Mouse (Mus musculus) myocyte (in vitro differentiated cells): ENCODE data around the gene Ssxb5. TPM values are rescaled to one million over a fixed set of nuclear protein-coding genes. Genes with fewer than 3 reads are reported as not detected.
"Not testable (repeated sequence)": the region's sequence is repeated elsewhere in the genome, so short reads cannot be mapped to it uniquely, and the experiment has no call there.

Source experiments
- H3K27me3 ChIP-seq: one replicate; pipeline ENCODE4 v1.6.1; 2011; ENCODE audit not compliant: control insufficient read depth, insufficient read depth, insufficient read length
- H3K36me3 ChIP-seq: one replicate; pipeline ENCODE4 v1.6.1; 2011; ENCODE audit not compliant: control insufficient read depth, insufficient read depth
- H3K4me2 ChIP-seq: one replicate; pipeline ENCODE4 v1.6.1; 2011; ENCODE audit warnings: low read depth, control low read depth
- H3K4me3 ChIP-seq: one replicate; pipeline ENCODE4 v1.5.1; 2011; ENCODE audit warnings: mild to moderate bottlenecking, control low read depth, moderate library complexity
- H3K79me2 ChIP-seq: one replicate; pipeline ENCODE4 v1.6.1; 2011; ENCODE audit not compliant: control insufficient read depth, insufficient read depth
- H3ac ChIP-seq: one replicate; pipeline ENCODE4 v1.6.1; 2011; ENCODE audit not compliant: control insufficient read depth, insufficient read length
- CEBPB ChIP-seq: IDR thresholded peaks from 2 replicates; pipeline ENCODE4 v1.6.1; 2011; ENCODE audit warnings: mild to moderate bottlenecking, moderate library complexity; ENCODE audit not compliant: poor library complexity, insufficient read depth, severe bottlenecking
- E2F4 ChIP-seq: IDR thresholded peaks from one replicate; pipeline ENCODE4 v1.6.1; 2011; ENCODE audit warnings: mild to moderate bottlenecking, control low read depth, moderate library complexity; ENCODE audit not compliant: insufficient read depth
- MAX ChIP-seq: IDR thresholded peaks from one replicate; pipeline ENCODE4 v1.6.1; 2011; ENCODE audit warnings: low read depth, mild to moderate bottlenecking, control low read depth
- MYOD1 ChIP-seq, 3 experiments: IDR thresholded peaks; one replicate each; pipeline ENCODE4 v1.6.1; 2011; ENCODE audit warnings: control low read depth in 2 of 3, low read depth in 2 of 3, mild to moderate bottlenecking in 2 of 3, moderate library complexity in 1 of 3; ENCODE audit not compliant: insufficient read length in 2 of 3, control insufficient read depth in 1 of 3
- MYOG ChIP-seq, 3 experiments: IDR thresholded peaks; one replicate each; pipeline ENCODE4 v1.6.1; 2011; ENCODE audit warnings: control low read depth in 2 of 3, low read depth in 2 of 3, mild to moderate bottlenecking in 2 of 3; ENCODE audit not compliant: insufficient read length in 2 of 3, control insufficient read depth in 1 of 3, insufficient read depth in 1 of 3
- POLR2A ChIP-seq: IDR thresholded peaks from one replicate; pipeline ENCODE4 v1.6.1; 2011; ENCODE audit warnings: low read depth, mild to moderate bottlenecking, control low read depth, moderate library complexity; ENCODE audit not compliant: insufficient read length
- POLR2AphosphoS2 ChIP-seq: IDR thresholded peaks from one replicate; pipeline ENCODE4 v1.6.1; 2011; ENCODE audit warnings: low read depth, control low read depth; ENCODE audit not compliant: insufficient read length
- REST ChIP-seq: IDR thresholded peaks from one replicate; pipeline ENCODE4 v1.6.1; 2011; ENCODE audit warnings: mild to moderate bottlenecking, control low read depth, moderate library complexity; ENCODE audit not compliant: insufficient read depth, insufficient read length
- SRF ChIP-seq: IDR thresholded peaks from one replicate; pipeline ENCODE4 v1.6.1; 2011; ENCODE audit warnings: low read depth; ENCODE audit not compliant: control insufficient read depth, insufficient read length
- TCF12 ChIP-seq: IDR thresholded peaks from one replicate; pipeline ENCODE4 v1.6.1; 2011; ENCODE audit warnings: mild to moderate bottlenecking, control low read depth; ENCODE audit not compliant: poor library complexity, insufficient read depth, severe bottlenecking
- TCF3 ChIP-seq: IDR thresholded peaks from one replicate; pipeline ENCODE4 v1.6.1; 2011; ENCODE audit warnings: low read depth, control low read depth; ENCODE audit not compliant: insufficient read length
- USF1 ChIP-seq: IDR thresholded peaks from one replicate; pipeline ENCODE4 v1.6.1; 2011; ENCODE audit warnings: low read depth, mild to moderate bottlenecking, control low read depth, moderate library complexity
- polyA plus RNA-seq: library from polyadenylated mRNA; unstranded; fragments of >200 nt; fragmentation: generic; extraction: Trizol; gene quantifications from one replicate; pipeline ENCODE4 v1.2.1, GENCODE M21; 2012; ENCODE audit warnings: missing spikeins

The Ssxb5 gene
- not detected for polyA plus RNA-seq

GRCm38 (mm10) chrX:8803391-8803790 is at the start of gene Ssxb5:
TSS of gene Ssxb5 (plus strand) at chrX:8803691.
- H3ac ChIP-seq, H3K4me3 ChIP-seq, H3K27me3 ChIP-seq: not testable (repeated sequence)

DNA sequence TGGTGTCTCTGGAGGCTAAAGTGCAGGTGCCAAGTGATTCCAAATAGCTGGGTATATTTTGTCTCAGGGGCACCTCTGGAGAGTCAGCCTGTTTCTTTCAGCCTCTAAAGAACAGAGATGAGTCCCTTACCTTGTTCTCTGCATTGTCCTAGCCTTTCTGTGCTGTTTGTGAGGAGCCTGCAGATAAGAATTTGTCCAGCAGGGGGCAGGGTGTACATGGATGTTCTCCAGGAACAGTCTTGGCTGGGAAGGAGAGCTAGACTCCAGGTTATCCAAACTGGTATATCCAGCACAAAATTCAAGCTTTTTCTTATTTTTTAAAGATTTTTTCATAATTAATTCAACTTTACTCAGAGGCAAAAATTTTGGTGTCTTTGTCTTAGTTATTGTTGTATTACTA is 28.6 kb downstream of the Ssxb5 start:
- H3K4me2 ChIP-seq = no peak overlapping the region
- H3K4me3 ChIP-seq = no peak overlapping the region
- no peaks in the 10 kb centered on the region for H3K79me2 ChIP-seq
- H3K27me3 ChIP-seq = no peaks in the 10 kb centered on the region
- H3ac ChIP-seq = no peak overlapping the region
- TF ChIP-seq SRF = no peak
- no peak for TF ChIP-seq CEBPB
- no peak for TF ChIP-seq TCF3
- no peak for TF ChIP-seq POLR2AphosphoS2
- TF ChIP-seq TCF12 = no peak
- no peak for TF ChIP-seq REST
- TF ChIP-seq MYOG (IDR thresholded peaks at IDR 0.05; ENCODE audit: control insufficient read depth in 1 of 3, insufficient read depth in 1 of 3, insufficient read length in 2 of 3, low read depth in 2 of 3) = no peak
- TF ChIP-seq POLR2A = no peak
- TF ChIP-seq USF1 = no peak
- TF ChIP-seq MAX = no peak
- TF ChIP-seq MYOD1 (IDR thresholded peaks at IDR 0.05; ENCODE audit: control insufficient read depth in 1 of 3, insufficient read length in 2 of 3, low read depth in 2 of 3) = no peak
- no peak for TF ChIP-seq E2F4
- no peaks in the 10 kb centered on the region for H3K36me3 ChIP-seq

More at GRCm38 (mm10) chrX:8803391-8803790, at the start of gene Ssxb5:
- not testable (repeated sequence) for H3K4me2 ChIP-seq, H3K36me3 ChIP-seq, H3K79me2 ChIP-seq

DNA sequence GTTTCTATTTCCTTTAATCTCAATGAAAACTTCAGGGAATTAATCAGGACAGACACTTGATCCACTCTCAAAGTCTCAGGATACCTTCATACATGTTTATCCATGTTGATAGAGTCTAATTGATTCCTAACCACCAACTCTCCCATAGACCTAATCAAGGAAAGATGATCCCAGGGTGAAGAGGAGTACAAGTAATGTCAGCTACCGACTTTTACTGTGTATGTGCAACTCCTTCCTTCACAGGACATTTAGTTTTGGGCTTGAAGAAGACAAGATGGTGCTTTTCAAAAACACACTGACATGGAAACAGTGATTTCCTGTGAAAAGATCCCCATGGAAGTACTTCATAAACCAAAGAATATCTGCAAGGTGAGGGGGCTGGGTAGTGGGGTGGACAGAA is 40.2 kb downstream of the Ssxb5 start, which contains the start of gene Gm6592:
Gene Gm6592 (plus strand): TSS at position 301 of the 400 bp plus-strand sequence.
- Histone ChIP-seq H3ac (no peak within 1 kb of the TSS), H3K36me3 (no peaks in the 10 kb centered on the region), H3K79me2 (no peaks in the 10 kb centered on the region), H3K27me3 (no peaks in the 10 kb centered on the region), H3K4me2 (no peak within 1 kb of the TSS), H3K4me3 (no peak within 1 kb of the TSS)
- TF ChIP-seq REST = no peak
- TF ChIP-seq POLR2AphosphoS2 = no peak
- no peak for TF ChIP-seq MYOG (IDR thresholded peaks at IDR 0.05; ENCODE audit: control insufficient read depth in 1 of 3, insufficient read depth in 1 of 3, insufficient read length in 2 of 3, low read depth in 2 of 3)
- no peak for TF ChIP-seq POLR2A
- TF ChIP-seq TCF3 = no peak
- no peak for TF ChIP-seq TCF12
- no peak for TF ChIP-seq USF1
- TF ChIP-seq SRF = no peak
- TF ChIP-seq MYOD1 (IDR thresholded peaks at IDR 0.05; ENCODE audit: control insufficient read depth in 1 of 3, insufficient read length in 2 of 3, low read depth in 2 of 3) = no peak
- TF ChIP-seq CEBPB = no peak
- TF ChIP-seq MAX = no peak
- TF ChIP-seq E2F4 = no peak

GRCm38 (mm10) chrX:8852486-8852885 is 49.0 kb downstream of the Ssxb5 start:
- no peaks in the 10 kb centered on the region for H3K36me3 ChIP-seq
- no peaks in the 10 kb centered on the region for H3K27me3 ChIP-seq
- no peak overlapping the region for H3ac ChIP-seq
- no peak overlapping the region for H3K4me2 ChIP-seq
- TF ChIP-seq TCF3 (no peak), SRF (no peak), MYOG (IDR thresholded peaks at IDR 0.05; ENCODE audit: control insufficient read depth in 1 of 3, insufficient read depth in 1 of 3, insufficient read length in 2 of 3, low read depth in 2 of 3) (no peak), MYOD1 (IDR thresholded peaks at IDR 0.05; ENCODE audit: control insufficient read depth in 1 of 3, insufficient read length in 2 of 3, low read depth in 2 of 3) (no peak), POLR2A (no peak), TCF12 (no peak), CEBPB (no peak)
- no peaks in the 10 kb centered on the region for H3K79me2 ChIP-seq
- H3K4me3 ChIP-seq = no peak overlapping the region

Other genes with a start within 250 kb of the Ssxb5 start
- gene Ssxb3, start 211.9 kb upstream of the Ssxb5 start, polyA plus RNA-seq = not detected
- gene Ssxb8, start 112.8 kb upstream of the Ssxb5 start, polyA plus RNA-seq = not detected
- gene Ssx9, start 55.3 kb upstream of the Ssxb5 start, polyA plus RNA-seq = not detected
- not detected for gene Gm6592, start 40.3 kb downstream of the Ssxb5 start, polyA plus RNA-seq
- not detected for gene Gm5751, start 70.6 kb downstream of the Ssxb5 start, polyA plus RNA-seq
- gene B630019K06Rik, start 88.7 kb downstream of the Ssxb5 start, polyA plus RNA-seq = 1.2 TPM
- not detected for gene Fthl17b, start 159.3 kb downstream of the Ssxb5 start, polyA plus RNA-seq
- not detected for gene Fthl17c, start 172.9 kb downstream of the Ssxb5 start, polyA plus RNA-seq
- not detected for gene Fthl17d, start 183.1 kb downstream of the Ssxb5 start, polyA plus RNA-seq
- not detected for gene Fthl17e, start 229.8 kb downstream of the Ssxb5 start, polyA plus RNA-seq